Mouse (Mus musculus) limb, embryonic 11.5 days (tissue): ENCODE results near the gene Lhx3. TPM values are rescaled to one million over a fixed set of nuclear protein-coding genes. Genes with fewer than 3 reads are reported as not detected.

ENCODE experiments used
- ATAC-seq: fragments of 200-750 bp; cut with Nextera tagmentation; 2 replicates; pipeline ENCODE4 v1.8.0; 2017; ENCODE audit warnings: low read depth; ENCODE audit not compliant: insufficient number of reproducible peaks, low FRiP score, low TSS enrichment
- DNase-seq: peaks from one replicate; pipeline ENCODE4 v3.0.0-alpha.2; 2015; ENCODE audit warnings: low spot score
- H3K27ac ChIP-seq: fragments of 300-500 bp; sonication (generic); replicated peaks from 2 replicates; pipeline ENCODE4 v1.5.1; 2014; ENCODE audit warnings: low read depth, mild to moderate bottlenecking, low read length
- H3K27me3 ChIP-seq: fragments of 300-500 bp; sonication (generic); 2 replicates; pipeline ENCODE4 v1.6.1; 2014; ENCODE audit warnings: mild to moderate bottlenecking, low read length, mixed read lengths; ENCODE audit not compliant: control insufficient read depth, insufficient read depth
- H3K36me3 ChIP-seq: fragments of 300-500 bp; sonication (generic); 2 replicates; pipeline ENCODE4 v1.6.1; 2014; ENCODE audit warnings: mild to moderate bottlenecking, low read length, moderate library complexity, mixed read lengths; ENCODE audit not compliant: control insufficient read depth, insufficient read depth
- H3K4me1 ChIP-seq: fragments of 300-500 bp; sonication (generic); 2 replicates; pipeline ENCODE4 v1.6.1; 2014; ENCODE audit warnings: low read length, mixed read lengths; ENCODE audit not compliant: control insufficient read depth, insufficient read depth
- H3K4me2 ChIP-seq: fragments of 300-500 bp; sonication (generic); 2 replicates; pipeline ENCODE4 v1.6.1; 2014; ENCODE audit warnings: low read depth, mild to moderate bottlenecking, moderate library complexity; ENCODE audit not compliant: severe bottlenecking
- H3K4me3 ChIP-seq: fragments of 300-500 bp; sonication (generic); 2 replicates; pipeline ENCODE4 v1.5.1; 2014; ENCODE audit warnings: low read depth, low read length
- H3K9ac ChIP-seq: fragments of 300-500 bp; sonication (generic); 2 replicates; pipeline ENCODE4 v1.6.1; 2014; ENCODE audit warnings: mild to moderate bottlenecking, low read length
- H3K9me3 ChIP-seq: fragments of 300-500 bp; sonication (generic); 2 replicates; pipeline ENCODE4 v1.6.1; 2016; ENCODE audit warnings: low read length; ENCODE audit not compliant: control insufficient read depth
- WGBS: fragments of 180-500 bp; shearing (Covaris S2); extraction: QIAGEN DNeasy Blood & Tissue Kit; methylation state at CpG from one replicate; pipeline ENCODE4 v1.1.7; 2014; 5-methylcytosine and 5-hydroxymethylcytosine counted together
- polyA plus RNA-seq: library from polyadenylated mRNA; unstranded; fragments of >200 nt; fragmentation: Nextera tagmentation; extraction: Ambion mirVana; gene quantifications from 2 replicates; pipeline ENCODE4 v1.2.1, GENCODE M21; 2014

Lhx3 gene
- 0.09 TPM in 1 of 2 replicates, not detected in the other for polyA plus RNA-seq

DNA sequence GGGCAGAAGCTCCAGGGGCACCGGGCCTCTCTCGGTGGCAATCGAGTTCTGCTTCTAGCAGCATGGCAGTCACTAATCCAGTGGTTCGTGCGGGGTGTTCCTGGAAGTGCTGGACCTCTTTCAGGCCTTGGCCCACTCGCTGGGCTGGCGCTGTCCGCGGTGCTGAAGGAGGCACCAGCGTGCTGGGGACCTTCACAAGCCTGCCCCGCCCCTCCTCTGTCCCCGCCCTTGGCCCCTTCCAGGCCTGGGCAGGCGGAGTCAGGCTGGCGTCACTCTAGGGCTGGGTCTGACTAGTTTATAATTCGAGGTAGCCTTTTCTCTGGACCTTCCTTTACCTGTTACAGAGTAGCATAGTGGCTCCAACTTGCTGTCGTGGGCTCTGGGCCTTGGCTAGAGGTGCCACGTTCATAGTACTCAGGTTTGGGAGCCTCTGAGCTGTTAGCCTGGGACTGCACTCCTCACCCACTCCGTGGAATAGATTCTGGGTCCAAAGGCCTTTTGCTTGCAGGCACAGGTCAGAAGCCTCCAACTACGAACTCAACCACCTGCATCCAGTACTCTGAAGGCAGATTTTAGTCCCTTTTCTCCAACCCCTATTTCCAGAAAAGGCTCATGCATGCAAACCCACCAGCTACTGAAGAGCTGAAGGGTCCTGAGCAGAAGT is at the start of gene Lhx3:
Gene Lhx3, minus strand, starts transcription at position 164 of the 664 bp plus-strand sequence.
- Histone ChIP-seq H3K9ac (no peak within 1 kb of the TSS), H3K9me3 (no peaks in the 10 kb centered on the region), H3K27ac (no peak within 1 kb of the TSS), H3K4me1 (peaks cover 7% of the 10 kb centered on the region), H3K4me2 (no peak within 1 kb of the TSS), H3K36me3 (peaks cover 9% of the 10 kb centered on the region; the same call in 1 of the 2 replicates), H3K4me3 (no peak within 1 kb of the TSS), H3K27me3 (peaks cover 50% of the 10 kb centered on the region)
- DNase-seq (peak; percentile 98), ATAC-seq (peak; percentile 84)
- WGBS: 5% methylated on average over 19 of the region's 19 CpGs

DNA sequence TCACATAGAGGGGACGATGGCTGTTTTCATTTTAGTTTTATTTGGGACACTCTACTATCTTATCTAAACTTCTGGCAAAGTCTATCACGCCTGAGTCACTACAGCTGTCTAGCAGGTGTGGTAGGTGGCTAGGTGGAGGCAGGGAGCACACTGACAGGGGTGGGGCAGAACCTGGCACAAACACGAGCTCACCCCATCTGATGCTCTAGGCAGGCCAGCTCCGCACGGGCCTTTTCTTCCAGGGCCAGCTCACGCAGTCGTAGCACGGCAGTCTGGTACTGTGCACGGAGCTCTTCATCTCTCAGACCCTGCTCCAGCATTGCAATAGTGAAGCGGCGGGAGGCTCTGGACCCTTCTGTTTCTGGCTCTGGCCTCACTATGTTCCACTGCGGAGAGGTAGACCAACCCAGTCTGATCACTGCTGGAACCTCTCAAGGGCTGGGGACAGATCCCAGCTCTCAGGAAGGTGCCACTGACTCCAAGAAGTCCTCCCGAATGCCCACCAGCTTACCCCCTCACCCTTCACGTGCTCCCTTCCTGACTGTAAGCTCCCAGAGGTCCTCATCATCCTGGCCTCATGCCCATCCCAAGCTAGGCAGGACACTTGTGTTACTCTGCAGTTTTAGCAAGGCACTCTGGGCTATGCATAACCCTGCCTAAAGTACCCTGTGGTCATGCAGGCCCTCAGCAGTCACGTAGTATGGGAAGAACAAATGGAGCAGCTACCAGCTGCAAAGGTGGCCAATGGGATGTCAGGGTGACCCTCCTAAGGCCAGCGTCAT is 49.4 kb upstream of the Lhx3 start:
- no peaks in the 10 kb centered on the region for H3K9me3 ChIP-seq
- no peaks in the 10 kb centered on the region for H3K4me1 ChIP-seq
- WGBS: 78% methylated on average over 16 of the region's 16 CpGs
- DNase-seq (no peak), ATAC-seq (no peak)
- H3K4me2 ChIP-seq: no peak overlapping the region
- no peak overlapping the region for H3K9ac ChIP-seq
- H3K36me3 ChIP-seq: no peaks in the 10 kb centered on the region
- no peak overlapping the region for H3K27ac ChIP-seq
- no peaks in the 10 kb centered on the region for H3K27me3 ChIP-seq
- no peak overlapping the region for H3K4me3 ChIP-seq

- DNase-seq (no peak), ATAC-seq (no peak)
- Histone ChIP-seq H3K36me3 (no peaks in the 10 kb centered on the region), H3K9ac (no peak overlapping the region), H3K27ac (no peak overlapping the region), H3K9me3 (no peaks in the 10 kb centered on the region), H3K4me2 (no peak overlapping the region), H3K4me1 (no peaks in the 10 kb centered on the region), H3K4me3 (no peak overlapping the region), H3K27me3 (no peaks in the 10 kb centered on the region)
- WGBS: 30% methylated on average over 4 of the region's 4 CpGs
Measured at GRCm38 (mm10) chr2:26254816-26255215, 46.7 kb upstream of the Lhx3 start.

DNA sequence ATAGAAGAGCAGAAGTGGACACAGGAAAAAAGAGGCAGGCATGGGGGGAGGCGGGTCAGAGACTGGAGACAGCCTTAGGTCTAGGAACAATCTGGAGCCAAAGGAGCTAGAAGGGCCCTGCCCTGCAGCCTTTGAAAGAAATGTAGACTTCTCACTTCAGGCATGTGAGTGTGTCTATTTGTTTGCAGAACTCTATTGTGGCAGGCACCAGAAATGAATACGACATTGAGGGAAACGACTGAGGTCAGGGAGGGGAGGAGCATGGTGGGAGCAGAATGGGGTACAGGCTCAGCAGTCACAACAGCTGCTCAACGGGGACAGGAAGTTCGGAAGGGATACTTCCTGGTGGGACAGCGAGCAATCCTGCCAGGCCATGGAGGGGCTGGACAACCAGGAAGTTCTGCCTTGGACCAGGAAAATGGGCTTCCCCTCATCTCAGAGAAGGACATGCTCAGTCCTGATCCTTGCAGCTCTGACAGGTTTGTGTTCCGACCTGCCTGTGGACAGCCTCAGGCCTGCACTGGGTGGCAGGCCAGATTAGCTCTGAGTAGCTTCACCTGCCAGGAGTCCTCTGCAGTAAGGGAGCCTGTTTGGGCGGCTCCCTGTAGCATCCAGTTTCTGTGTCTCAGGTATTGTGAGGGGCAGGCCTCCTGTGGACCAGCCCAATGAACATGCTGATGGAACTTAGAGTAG is 44.6 kb upstream of the Lhx3 start:
- no peak overlapping the region for H3K9ac ChIP-seq
- H3K9me3 ChIP-seq: no peaks in the 10 kb centered on the region
- no peak overlapping the region for H3K27ac ChIP-seq
- no peak overlapping the region for H3K4me2 ChIP-seq
- no peaks in the 10 kb centered on the region for H3K27me3 ChIP-seq
- H3K4me3 ChIP-seq: no peak overlapping the region
- WGBS: 69% methylated on average over 8 of the region's 8 CpGs
- no peaks in the 10 kb centered on the region for H3K4me1 ChIP-seq
- DNase-seq (no peak), ATAC-seq (no peak)
- H3K36me3 ChIP-seq: no peaks in the 10 kb centered on the region

DNA sequence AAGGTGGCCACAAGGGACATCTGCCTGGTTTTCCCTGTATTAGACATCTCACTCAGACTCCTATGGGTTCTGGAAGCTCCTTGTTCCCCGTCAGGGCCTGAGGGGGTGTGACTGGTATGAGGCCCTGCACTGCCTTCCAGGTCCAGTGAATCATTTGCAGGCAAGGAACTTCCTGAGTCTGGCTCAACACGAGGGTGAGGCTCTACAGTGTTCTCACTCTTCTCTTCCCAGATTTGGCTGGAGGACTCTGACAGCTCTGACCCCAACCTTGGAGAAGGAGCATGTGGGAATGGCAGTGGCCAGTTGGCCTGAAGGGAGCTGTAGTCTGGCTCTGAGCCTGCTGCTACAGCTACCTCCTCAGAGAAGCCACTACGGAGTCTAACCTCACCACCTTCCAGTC is 39.4 kb upstream of the Lhx3 start:
- H3K9me3 ChIP-seq: no peaks in the 10 kb centered on the region
- H3K4me2 ChIP-seq: no peak overlapping the region
- H3K27ac ChIP-seq: no peak overlapping the region
- no peak for ATAC-seq
- no peak overlapping the region for H3K4me3 ChIP-seq
- H3K4me1 ChIP-seq: no peaks in the 10 kb centered on the region
- no peaks in the 10 kb centered on the region for H3K27me3 ChIP-seq
- no peak overlapping the region for H3K9ac ChIP-seq
- DNase-seq: no peak
- 62% methylated on average over 3 of the region's 3 CpGs for WGBS
- H3K36me3 ChIP-seq: no peaks in the 10 kb centered on the region

GRCm38 (mm10) chr2:26240841-26241240 is 32.8 kb upstream of the Lhx3 start:
- H3K27me3 ChIP-seq: no peaks in the 10 kb centered on the region
- WGBS: 71% methylated on average over 3 of the region's 3 CpGs
- H3K4me3 ChIP-seq: no peak overlapping the region
- no peaks in the 10 kb centered on the region for H3K9me3 ChIP-seq
- H3K9ac ChIP-seq: no peak overlapping the region
- H3K27ac ChIP-seq: no peak overlapping the region
- H3K4me2 ChIP-seq: no peak overlapping the region
- DNase-seq (no peak), ATAC-seq (no peak)
- H3K36me3 ChIP-seq: no peaks in the 10 kb centered on the region
- peaks cover 14% of the 10 kb centered on the region for H3K4me1 ChIP-seq

DNA sequence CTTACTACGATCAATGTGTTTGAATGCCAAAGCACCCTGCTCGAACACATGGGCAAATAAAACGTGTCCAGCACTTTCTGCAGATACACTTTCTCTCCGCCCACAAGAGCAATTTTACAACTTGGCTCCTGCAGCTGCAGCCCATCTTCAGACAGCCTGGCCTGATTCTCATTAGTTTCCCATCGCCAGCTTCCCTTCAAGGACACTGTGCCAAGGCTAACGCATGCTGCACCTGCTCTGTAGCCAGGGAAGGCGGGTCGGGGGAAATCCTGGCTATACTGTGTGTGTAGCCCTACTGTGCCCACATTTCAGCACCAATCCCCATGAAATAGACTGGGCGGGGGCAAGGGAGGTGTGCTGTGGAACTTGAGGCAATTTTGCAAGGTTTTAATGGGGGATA is 32.2 kb upstream of the Lhx3 start:
- peaks cover 15% of the 10 kb centered on the region for H3K4me1 ChIP-seq
- WGBS: 46% methylated on average over 9 of the region's 9 CpGs
- no peak overlapping the region for H3K9ac ChIP-seq
- H3K4me3 ChIP-seq: no peak overlapping the region
- H3K4me2 ChIP-seq: no peak overlapping the region
- ATAC-seq: no peak
- no peak for DNase-seq
- no peaks in the 10 kb centered on the region for H3K9me3 ChIP-seq
- H3K27me3 ChIP-seq: no peaks in the 10 kb centered on the region
- no peak overlapping the region for H3K27ac ChIP-seq
- H3K36me3 ChIP-seq: no peaks in the 10 kb centered on the region

DNA sequence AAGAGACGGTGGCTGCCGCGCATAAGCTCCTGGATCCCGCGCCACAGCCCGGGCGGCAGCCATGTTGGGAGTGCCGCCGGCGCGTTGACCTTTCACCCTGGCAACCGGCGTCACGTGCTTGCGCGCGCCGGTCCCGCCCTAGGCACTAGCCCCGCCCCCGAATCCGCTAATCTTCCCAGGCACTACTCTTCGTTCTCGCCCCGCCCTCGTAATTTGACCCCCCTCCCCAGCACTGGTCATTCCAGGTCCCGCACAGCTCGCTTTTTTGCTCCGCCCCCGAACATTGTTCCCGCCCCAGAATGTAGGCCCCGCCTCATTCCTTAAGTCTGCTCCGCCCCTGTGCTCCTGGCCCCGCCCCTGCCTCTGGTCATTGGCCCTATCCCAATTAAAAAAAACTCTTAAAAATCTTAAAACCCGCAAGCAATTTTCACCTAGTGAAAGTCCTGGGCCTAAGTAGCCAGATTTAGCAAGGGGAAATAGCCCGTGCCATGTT is 29.2 kb upstream of the Lhx3 start, which contains the start of gene Qsox2:
Gene Qsox2, minus strand, starts transcription at position 236 of the 493 bp plus-strand sequence.
- 1% methylated on average over 22 of the region's 36 CpGs for WGBS

More for the DNA sequence above, 29.2 kb upstream of the Lhx3 start, which contains the start of gene Qsox2:
- no peaks in the 10 kb centered on the region for H3K36me3 ChIP-seq
- peak; percentile 96 for DNase-seq
- H3K27me3 ChIP-seq: no peaks in the 10 kb centered on the region
- peak within 1 kb of the TSS; percentile 94 for H3K4me3 ChIP-seq
- peak within 1 kb of the TSS; percentile 81 for H3K4me2 ChIP-seq
- H3K27ac ChIP-seq: peak within 1 kb of the TSS; percentile 21; the same call in 1 of the 2 replicates
- H3K4me1 ChIP-seq: peaks cover 15% of the 10 kb centered on the region
- no peaks in the 10 kb centered on the region for H3K9me3 ChIP-seq
- H3K9ac ChIP-seq: peak within 1 kb of the TSS; percentile 83
- ATAC-seq: peak; percentile 89
